Mouse (Mus musculus) midbrain, embryonic 14.5 days (tissue): ENCODE data around the gene Cyp4a12b. TPM values are rescaled to one million over a fixed set of nuclear protein-coding genes. Genes with fewer than 3 reads are reported as not detected.

ENCODE experiments used
- ATAC-seq: fragments of 200-750 bp; cut with Nextera tagmentation; 2 replicates; pipeline ENCODE4 v1.8.0; 2017; ENCODE audit warnings: moderate number of reproducible peaks, moderate library complexity; ENCODE audit not compliant: low FRiP score, low TSS enrichment
- DNase-seq: peaks from one replicate; pipeline ENCODE4 v3.0.0-alpha.2; 2015
- H3K27ac ChIP-seq: fragments of 300-500 bp; sonication (generic); replicated peaks from 2 replicates; pipeline ENCODE4 v1.5.1; 2014; ENCODE audit warnings: mild to moderate bottlenecking, low read depth, low read length, moderate library complexity
- H3K27me3 ChIP-seq: fragments of 300-500 bp; sonication (generic); 2 replicates; pipeline ENCODE4 v1.6.1; 2014; ENCODE audit warnings: low read length, control low read depth, mixed read lengths; ENCODE audit not compliant: control insufficient read depth, insufficient read depth
- H3K36me3 ChIP-seq: fragments of 300-500 bp; sonication (generic); 2 replicates; pipeline ENCODE4 v1.6.1; 2014; ENCODE audit warnings: low read length, control low read depth; ENCODE audit not compliant: control insufficient read depth, insufficient read depth
- H3K4me1 ChIP-seq: fragments of 300-500 bp; sonication (generic); 2 replicates; pipeline ENCODE4 v1.6.1; 2014; ENCODE audit warnings: mild to moderate bottlenecking, antibody characterized with exemption, low read length, control low read depth; ENCODE audit not compliant: control insufficient read depth, insufficient read depth
- H3K4me2 ChIP-seq: fragments of 300-500 bp; sonication (generic); 2 replicates; pipeline ENCODE4 v1.6.1; 2014; ENCODE audit warnings: mild to moderate bottlenecking, low read length, moderate library complexity
- H3K4me3 ChIP-seq: fragments of 300-500 bp; sonication (generic); replicated peaks from 2 replicates; pipeline ENCODE4 v1.5.1; 2014; ENCODE audit warnings: low read depth, low read length
- H3K9ac ChIP-seq: fragments of 300-500 bp; sonication (generic); replicated peaks from 2 replicates; pipeline ENCODE4 v1.6.1; 2014; ENCODE audit warnings: mild to moderate bottlenecking, low read length, moderate library complexity
- H3K9me3 ChIP-seq: fragments of 300-500 bp; sonication (generic); 2 replicates; pipeline ENCODE4 v1.6.1; 2016; ENCODE audit warnings: low read length, control low read depth, mixed read lengths; ENCODE audit not compliant: control insufficient read depth
- WGBS: fragments of 180-500 bp; shearing (Covaris S2); extraction: QIAGEN DNeasy Blood & Tissue Kit; methylation state at CpG from one replicate; pipeline ENCODE4 v1.1.7; 2014; 5-methylcytosine and 5-hydroxymethylcytosine counted together
- polyA plus RNA-seq: library from polyadenylated mRNA; unstranded; fragments of >200 nt; fragmentation: Nextera tagmentation; extraction: Ambion mirVana; gene quantifications from 2 replicates; pipeline ENCODE4 v1.2.1, GENCODE M21; 2014

Gene Cyp4a12b
- polyA plus RNA-seq, 1 experiment from 2014 or later, result not detected

GRCm38 (mm10) chr4:115481006-115481652 lies 69.7 kb downstream of the Cyp4a12b start:
- no peak for DNase-seq
- Histone ChIP-seq H3K9me3 (no peaks in the 10 kb centered on the region), H3K36me3 (no peaks in the 10 kb centered on the region), H3K4me1 (no peaks in the 10 kb centered on the region), H3K27me3 (no peaks in the 10 kb centered on the region), H3K4me3 (no peak overlapping the region), H3K9ac (no peak overlapping the region), H3K4me2 (no peak overlapping the region), H3K27ac (no peak overlapping the region)
- 76% methylated on average over 6 of the region's 6 CpGs for WGBS
- ATAC-seq, result no peak

Other genes with a start within 250 kb of the Cyp4a12b start
- gene Cyp4a29, start 169.5 kb upstream of the Cyp4a12b start, polyA plus RNA-seq, result not detected in 2 replicates
- not detected in 2 replicates for gene Cyp4a12a, start 112.6 kb upstream of the Cyp4a12b start, polyA plus RNA-seq
- not detected in 2 replicates for gene Cyp4a30b, start 41.0 kb downstream of the Cyp4a12b start, polyA plus RNA-seq
- not detected in 2 replicates for gene Cyp4a14, start 84.5 kb downstream of the Cyp4a12b start, polyA plus RNA-seq
- not detected in 2 replicates for gene Cyp4a10, start 106.6 kb downstream of the Cyp4a12b start, polyA plus RNA-seq
- gene Cyp4a31, start 152.0 kb downstream of the Cyp4a12b start, polyA plus RNA-seq, result not detected in 2 replicates
- gene Cyp4a32, start 189.3 kb downstream of the Cyp4a12b start, polyA plus RNA-seq, result not detected in 2 replicates
- 0.54 and 0.67 TPM in 2 replicates for gene Cyp4b1, start 236.1 kb downstream of the Cyp4a12b start, polyA plus RNA-seq